Mouse (Mus musculus) embryo, embryonic 11 days (tissue): ENCODE data around the gene Cyp3a57.
"Not testable (repeated sequence)": the region's sequence is repeated elsewhere in the genome, so short reads cannot be mapped to it uniquely, and the experiment has no call there.

Experiments
- DNase-seq: peaks from one replicate; pipeline ENCODE4 v3.0.0-alpha.2; 2015

Cyp3a57 gene

DNA sequence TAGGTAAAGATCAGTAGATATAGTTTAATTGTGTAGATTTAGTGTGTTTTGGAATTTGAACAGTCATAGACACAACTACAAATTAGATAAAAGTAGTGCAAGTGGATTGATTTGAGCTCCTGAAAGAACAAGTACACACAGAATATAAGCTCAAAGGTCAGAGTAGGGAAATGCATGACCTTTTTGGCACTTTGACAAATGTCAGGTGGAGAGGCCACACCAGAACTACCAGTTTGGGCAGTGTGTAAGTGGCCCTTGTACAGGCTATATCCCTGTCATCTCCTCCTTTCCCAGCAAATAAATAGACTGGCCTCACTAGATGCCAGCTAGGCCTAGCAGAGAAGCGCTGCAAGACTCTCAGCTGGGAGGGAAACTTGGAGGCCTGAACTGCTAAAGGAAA lies at the start of gene Cyp3a57:
Gene Cyp3a57 (plus strand): TSS at position 339 of the 400 bp plus-strand sequence.
- no peak for DNase-seq

GRCm38 (mm10) chr5:145300469-145300868 lies 44.6 kb upstream of the Cyp3a57 start:
- DNase-seq: no peak

GRCm38 (mm10) chr5:145301796-145302195 lies 43.3 kb upstream of the Cyp3a57 start:
- DNase-seq: not testable (repeated sequence)

DNA sequence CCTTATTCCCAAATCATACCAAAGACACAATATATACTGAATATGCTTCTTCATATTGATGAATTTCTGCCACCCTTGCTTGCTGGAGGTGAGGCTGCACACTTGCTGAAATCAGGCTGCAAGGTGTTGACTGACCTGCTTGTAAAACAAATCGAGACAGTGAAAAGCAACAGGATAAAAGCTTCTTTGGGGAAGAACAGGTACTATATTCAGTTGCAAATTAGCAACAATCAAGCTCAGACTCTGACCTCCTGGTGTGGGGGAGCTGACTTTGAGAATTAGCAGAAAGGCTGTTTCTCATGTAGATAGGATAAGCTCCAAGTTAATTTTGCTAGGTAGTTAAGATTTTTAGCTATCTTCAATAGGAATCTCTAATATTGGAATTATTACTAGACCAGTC lies 42.7 kb upstream of the Cyp3a57 start:
- DNase-seq: no peak

- DNase-seq: not testable (repeated sequence)
These were observed 38.1 kb upstream of the Cyp3a57 start for GRCm38 (mm10) chr5:145306953-145307352.

DNA sequence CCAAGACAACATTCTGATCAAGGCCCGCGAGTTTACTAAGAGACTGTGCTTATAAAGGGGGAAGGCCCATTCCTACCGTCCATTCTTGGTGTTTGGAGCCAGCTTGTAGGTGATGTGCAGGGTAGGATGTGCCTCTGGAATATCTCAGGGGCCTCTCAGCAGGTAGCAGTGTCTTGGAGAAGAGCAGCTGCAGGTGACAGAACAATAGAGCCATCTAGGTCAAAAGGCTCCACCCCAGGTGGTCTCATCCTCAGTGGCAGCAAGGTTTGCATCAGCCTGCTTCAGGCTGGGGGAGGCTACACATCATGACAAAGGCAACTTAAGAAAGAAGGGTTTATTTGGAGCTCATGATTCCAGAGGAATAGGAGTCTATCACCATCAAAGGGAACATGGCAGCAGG lies 37.3 kb upstream of the Cyp3a57 start:
- DNase-seq: not testable (repeated sequence)

GRCm38 (mm10) chr5:145313845-145314244 lies 31.2 kb upstream of the Cyp3a57 start:
- no peak for DNase-seq

DNA sequence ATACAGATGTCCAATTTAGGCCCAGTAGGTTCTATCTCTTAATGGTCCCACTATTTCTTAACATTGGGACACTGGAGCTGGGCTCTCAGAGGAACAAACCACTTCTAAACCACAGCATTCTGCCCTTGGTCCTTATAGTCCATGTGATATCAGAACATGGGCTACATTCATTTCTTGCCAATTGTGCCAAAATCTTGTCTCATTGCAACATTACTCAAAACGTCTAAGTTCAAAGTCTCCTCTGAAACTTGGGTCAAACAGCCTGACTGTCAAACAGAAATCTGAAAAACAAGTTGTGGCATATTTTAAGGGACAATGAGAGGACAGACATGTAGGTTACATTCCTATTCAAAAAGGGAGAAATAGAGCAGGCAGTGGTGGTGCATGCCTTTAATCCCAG lies 27.9 kb upstream of the Cyp3a57 start:
- DNase-seq: no peak

DNA sequence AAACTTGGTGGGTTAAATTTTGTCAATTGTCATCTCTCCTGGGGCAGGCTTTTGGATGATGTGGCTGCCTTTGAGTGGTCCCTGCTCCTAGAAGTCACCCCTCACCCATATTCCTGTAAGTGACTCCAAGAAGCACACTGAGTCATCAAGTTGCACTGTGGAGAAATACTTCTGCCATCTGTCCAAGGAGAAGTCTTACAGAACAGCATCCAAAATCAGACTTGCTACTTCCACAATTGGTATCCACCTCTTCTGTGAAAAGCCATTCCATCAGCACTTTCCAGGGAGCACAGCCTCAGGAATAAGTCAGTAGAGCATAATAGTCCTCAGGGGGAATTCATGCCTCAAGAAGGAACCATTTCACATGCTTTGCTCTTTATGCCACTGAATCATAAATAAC lies 6.3 kb upstream of the Cyp3a57 start:
- not testable (repeated sequence) for DNase-seq

- DNase-seq: no peak
These were observed 4.6 kb downstream of the Cyp3a57 start for GRCm38 (mm10) chr5:145349697-145350096.

DNA sequence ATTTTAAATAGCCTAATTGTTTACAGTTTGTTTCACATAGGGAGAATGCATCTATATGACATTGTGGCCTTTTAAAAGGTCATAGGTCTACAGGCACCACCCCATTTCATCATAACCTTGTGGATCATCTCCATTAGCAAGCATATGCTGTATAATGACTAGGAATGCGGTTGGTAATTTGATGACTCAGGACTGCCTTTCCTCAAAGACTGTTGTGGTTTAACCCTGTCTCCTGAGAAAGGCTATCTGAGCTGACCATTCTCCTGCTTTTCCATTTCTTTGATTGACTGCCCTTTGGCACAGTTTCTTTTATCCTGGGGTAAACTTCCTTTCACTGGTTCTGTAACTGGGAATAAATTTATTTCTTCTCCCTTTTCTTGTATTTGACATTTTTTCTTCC lies 8.0 kb downstream of the Cyp3a57 start:
- no peak for DNase-seq

GRCm38 (mm10) chr5:145415416-145415815 lies 70.3 kb downstream of the Cyp3a57 start:
- not testable (repeated sequence) for DNase-seq

GRCm38 (mm10) chr5:145422287-145422686 lies 77.2 kb downstream of the Cyp3a57 start:
- no peak for DNase-seq

GRCm38 (mm10) chr5:145431004-145431403 lies 85.9 kb downstream of the Cyp3a57 start:
- DNase-seq: no peak

DNA sequence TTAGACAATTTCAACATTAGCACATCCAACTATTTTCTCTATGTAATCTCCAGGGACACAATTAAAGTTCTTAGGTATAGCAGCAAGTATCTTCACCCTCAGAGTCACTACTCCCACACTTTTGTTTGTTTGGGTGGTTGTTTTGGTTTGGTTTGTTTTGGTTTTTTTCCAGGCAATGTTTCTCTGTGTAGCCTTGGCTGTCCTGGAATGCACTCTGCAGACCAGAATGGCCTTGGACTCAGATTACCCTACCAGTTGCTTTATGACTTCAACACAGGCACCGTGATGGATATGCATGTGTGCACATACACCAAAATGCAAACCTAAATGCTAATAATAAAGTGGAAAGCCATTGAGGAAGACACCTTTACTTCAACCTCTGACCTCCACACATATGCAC lies 88.6 kb downstream of the Cyp3a57 start:
- no peak for DNase-seq
